ENCODE assay signal across 28 mouse cellular contexts in genomic region chr11:117201846-117202245, GRCm38 (mm10). TPM values are rescaled to one million over a fixed set of nuclear protein-coding genes. Genes with fewer than 3 reads are reported as not detected.
DNase-seq lines count a peak whose midpoint lies in the region; ATAC-seq and TF ChIP-seq lines count a peak whose summit lies in the region.
"Had no signal": no experiment of that assay in that cellular context is flagged by ENCODE, and none has a peak within 500 bp of the region (broad histone marks: within the 10 kb centered on the region; RNA-seq: fewer than 3 reads in every experiment).

No protein-coding gene starts in this region.

- intact Hi-C loops in heart, adult 2 months (cut with DNase I): no loop called here

- H3K4me1 ChIP-seq in heart, adult 2 months (ENCODE audit: control insufficient read depth, insufficient read depth, low read length): no peaks in the 10 kb centered on the region; the same call in 1 of the 2 replicates
- peaks cover 14% of the 10 kb centered on the region; the same call in 1 of the 2 replicates for H3K4me1 ChIP-seq in lung, embryonic 14.5 days (ENCODE audit: insufficient read depth)
- H3K4me1 ChIP-seq in intestine, embryonic 16.5 days (ENCODE audit: control insufficient read depth, insufficient read depth, low read length): peaks cover 29% of the 10 kb centered on the region

- WGBS in heart, adult 2 months: 84% methylated on average over 12 of the region's 12 CpGs
- 81% methylated on average over 12 of the region's 12 CpGs for WGBS in lung, embryonic 14.5 days
- 90% methylated on average over 12 of the region's 12 CpGs for WGBS in intestine, embryonic 16.5 days

- no peak for TF ChIP-seq CTCF in heart, adult 2 months (IDR thresholded peaks at IDR 0.05)
- no peak for TF ChIP-seq CTCF in lung, embryonic 14.5 days (IDR thresholded peaks at IDR 0.05; ENCODE audit: low read depth)

- no peaks in the 10 kb centered on the region for H3K9me3 ChIP-seq in lung, embryonic 14.5 days (ENCODE audit: low read depth, low read length)
- no peaks in the 10 kb centered on the region for H3K9me3 ChIP-seq in intestine, embryonic 16.5 days (ENCODE audit: control insufficient read depth, low read length)
- H3K9me3 ChIP-seq: G1E; hindbrain, embryonic 10.5 days; hindbrain, embryonic 15.5 days; limb, embryonic 13.5 days; megakaryocyte, embryonic 14.5 days; midbrain, embryonic 12.5 days; neural tube, embryonic 12.5 days had no signal

- peak; percentile 88 for DNase-seq in heart, adult 11 months
- DNase-seq in heart, adult 2 months: no peak
- DNase-seq in lung, embryonic 14.5 days: no peak
- no peak for DNase-seq in lung, postnatal 36 days
- DNase-seq in urinary bladder, postnatal 14 days (ENCODE audit: low spot score): peak; percentile 79
- DNase-seq in urinary bladder, postnatal 10 days (ENCODE audit: low spot score): no peak
- DNase-seq: adrenal gland, adult 8-10 months; cerebellum, adult 8-10 months; cerebellum, postnatal 25 days; gastrocnemius, postnatal 25 days; heart, postnatal 14 days; kidney, adult 18-20 months; kidney, postnatal 4 days; lung, postnatal 4 days; right cerebral cortex, adult 18-20 months; spleen, adult 18-20 months had no signal

- no peak overlapping the region for H3K9ac ChIP-seq in heart, adult 2 months (ENCODE audit: low read depth, low read length)
- H3K9ac ChIP-seq in lung, embryonic 14.5 days: no peak overlapping the region
- H3K9ac ChIP-seq in intestine, embryonic 16.5 days (ENCODE audit: low read depth, low read length): no peak overlapping the region
- H3K9ac ChIP-seq: hindbrain, embryonic 15.5 days; limb, embryonic 13.5 days; midbrain, embryonic 12.5 days; neural tube, embryonic 12.5 days had no signal

- no peak overlapping the region for H3K4me3 ChIP-seq in heart, adult 2 months
- no peak overlapping the region for H3K4me3 ChIP-seq in lung, embryonic 14.5 days (ENCODE audit: low read depth, low read length)
- no peak overlapping the region for H3K4me3 ChIP-seq in intestine, embryonic 16.5 days (ENCODE audit: low read length)
- H3K4me3 ChIP-seq: hindbrain, embryonic 10.5 days; hindbrain, embryonic 15.5 days; limb, embryonic 13.5 days; megakaryocyte, embryonic 14.5 days; midbrain, embryonic 12.5 days; myocyte; neural tube, embryonic 12.5 days had no signal

- H3K27ac ChIP-seq in heart, adult 2 months: no peak overlapping the region
- no peak overlapping the region for H3K27ac ChIP-seq in lung, embryonic 14.5 days (ENCODE audit: low read depth)
- H3K27ac ChIP-seq in intestine, embryonic 16.5 days (ENCODE audit: low read length): no peak overlapping the region
- H3K27ac ChIP-seq: hindbrain, embryonic 10.5 days; hindbrain, embryonic 15.5 days; kidney, postnatal 0 days; limb, embryonic 13.5 days; midbrain, embryonic 12.5 days; neural tube, embryonic 12.5 days had no signal

- no peak for TF ChIP-seq POLR2A in heart, adult 2 months (IDR thresholded peaks at IDR 0.05; ENCODE audit: insufficient read depth, low read depth, low read length)

- H3K27me3 ChIP-seq in heart, adult 2 months (ENCODE audit: control insufficient read depth, insufficient read depth, low read length): peaks cover 4% of the 10 kb centered on the region
- H3K27me3 ChIP-seq in lung, embryonic 14.5 days (ENCODE audit: insufficient read depth, low read length): peaks cover 18% of the 10 kb centered on the region
- no peaks in the 10 kb centered on the region; the same call in 1 of the 2 replicates for H3K27me3 ChIP-seq in intestine, embryonic 16.5 days (replicated peaks; ENCODE audit: control insufficient read depth, insufficient read depth, low read length)

- TF ChIP-seq EP300 in heart, adult 2 months (IDR thresholded peaks at IDR 0.05; ENCODE audit: insufficient read depth, low read depth, low read length): no peak

- H3K36me3 ChIP-seq in heart, adult 2 months (ENCODE audit: control insufficient read depth, insufficient read depth, low read length): no peaks in the 10 kb centered on the region
- no peaks in the 10 kb centered on the region; the same call in 1 of the 2 replicates for H3K36me3 ChIP-seq in lung, embryonic 14.5 days (ENCODE audit: insufficient read depth)
- H3K36me3 ChIP-seq in intestine, embryonic 16.5 days (ENCODE audit: control insufficient read depth, insufficient read depth, low read length): no peaks in the 10 kb centered on the region
- H3K36me3 ChIP-seq: G1E; hindbrain, embryonic 10.5 days; hindbrain, embryonic 15.5 days; limb, embryonic 13.5 days; midbrain, embryonic 12.5 days; neural tube, embryonic 12.5 days had no signal

- peak overlapping the region; percentile 79; the same call in 1 of the 2 replicates for H3K4me2 ChIP-seq in lung, embryonic 14.5 days
- no peak overlapping the region for H3K4me2 ChIP-seq in intestine, embryonic 16.5 days (ENCODE audit: low read depth, low read length)
- H3K4me2 ChIP-seq: hindbrain, embryonic 15.5 days; midbrain, embryonic 12.5 days; neural tube, embryonic 12.5 days had no signal

- no peaks in the 10 kb centered on the region for H3K79me2 ChIP-seq in heart, adult 2 months (replicated peaks; ENCODE audit: control insufficient read depth, insufficient read depth, low read length)

- ATAC-seq in lung, embryonic 14.5 days (ENCODE audit: insufficient read depth): no peak
- no peak for ATAC-seq in intestine, embryonic 16.5 days
- ATAC-seq: forebrain, embryonic 14.5 days; inflammation-experienced regulatory T-cells, adult 6 months had no signal

RNA-seq across cellular contexts. Expression of gene Sept9, which starts 2.4 kb away (rescaled TPM):
- total RNA-seq in heart, adult 2 months (2021): 10 to 100 TPM; 28.2 to 31.9 TPM
- 15.9 and 17.4 TPM in 2 replicates for polyA plus RNA-seq in heart, adult 2 months (2012; rRNA removed)
- polyA plus RNA-seq in lung, embryonic 14.5 days (2014; fragmentation: Nextera tagmentation; extraction: Ambion mirVana): 133 and 149 TPM in 2 replicates
- 183 and 191 TPM in 2 replicates for polyA plus RNA-seq in intestine, embryonic 16.5 days (2015; fragmentation: Nextera tagmentation; extraction: Ambion mirVana)

Comparison
In these comparisons a context has a peak if more than half of its experiments do, and no peak if none do; other contexts are left out.
1. DNase-seq: peak in heart, adult 11 months (single experiment) and urinary bladder, postnatal 14 days (single experiment); none in heart, adult 2 months (0 of 2), lung, embryonic 14.5 days (single experiment), lung, postnatal 36 days (single experiment) and urinary bladder, postnatal 10 days (single experiment).